Mouse (Mus musculus) lung, embryonic 14.5 days (tissue): ENCODE results near the gene Klhl3. TPM values are rescaled to one million over a fixed set of nuclear protein-coding genes. Genes with fewer than 3 reads are reported as not detected.
"Not testable (repeated sequence)": the region's sequence is repeated elsewhere in the genome, so short reads cannot be mapped to it uniquely, and the experiment has no call there.

ENCODE experiments used
- ATAC-seq: fragments of 200-750 bp; cut with Nextera tagmentation; 2 replicates; pipeline ENCODE4 v1.8.0; 2017; ENCODE audit warnings: mild to moderate bottlenecking, moderate TSS enrichment, moderate library complexity; ENCODE audit not compliant: insufficient read depth
- DNase-seq: peaks from one replicate; pipeline ENCODE4 v3.0.0-alpha.2; 2015
- H3K27ac ChIP-seq: fragments of 300-500 bp; sonication (generic); 2 replicates; pipeline ENCODE4 v1.5.1; 2014; ENCODE audit warnings: low read depth, mild to moderate bottlenecking, moderate library complexity
- H3K27me3 ChIP-seq: fragments of 300-500 bp; sonication (generic); 2 replicates; pipeline ENCODE4 v1.6.1; 2014; ENCODE audit warnings: low read length, control low read depth; ENCODE audit not compliant: insufficient read depth
- H3K36me3 ChIP-seq: fragments of 300-500 bp; sonication (generic); 2 replicates; pipeline ENCODE4 v1.6.1; 2014; ENCODE audit warnings: control low read depth; ENCODE audit not compliant: insufficient read depth
- H3K4me1 ChIP-seq: fragments of 300-500 bp; sonication (generic); 2 replicates; pipeline ENCODE4 v1.6.1; 2014; ENCODE audit warnings: antibody characterized with exemption, control low read depth; ENCODE audit not compliant: insufficient read depth
- H3K4me2 ChIP-seq: fragments of 300-500 bp; sonication (generic); 2 replicates; pipeline ENCODE4 v1.6.1; 2014; ENCODE audit warnings: mild to moderate bottlenecking
- H3K4me3 ChIP-seq: fragments of 300-500 bp; sonication (generic); 2 replicates; pipeline ENCODE4 v1.5.1; 2014; ENCODE audit warnings: low read depth, low read length
- H3K9ac ChIP-seq: fragments of 300-500 bp; sonication (generic); 2 replicates; pipeline ENCODE4 v1.6.1; 2014
- H3K9me3 ChIP-seq: fragments of 300-500 bp; sonication (generic); 2 replicates; pipeline ENCODE4 v1.6.1; 2016; ENCODE audit warnings: low read depth, low read length, control low read depth
- CTCF ChIP-seq: IDR thresholded peaks from 2 replicates; pipeline ENCODE4 v1.5.1; 2016; ENCODE audit warnings: antibody characterized with exemption, low read depth
- WGBS: fragments of 180-500 bp; shearing (Covaris S2); extraction: QIAGEN DNeasy Blood & Tissue Kit; methylation state at CpG from one replicate; pipeline ENCODE4 v1.1.7; 2014; 5-methylcytosine and 5-hydroxymethylcytosine counted together
- polyA plus RNA-seq: library from polyadenylated mRNA; unstranded; fragments of >200 nt; fragmentation: Nextera tagmentation; extraction: Ambion mirVana; gene quantifications from 2 replicates; pipeline ENCODE4 v1.2.1, GENCODE M21; 2014

Klhl3 gene
- polyA plus RNA-seq, 1 experiment from 2014 or later, result 3.9 TPM

GRCm38 (mm10) chr13:58150442-58150841 lies 37.0 kb upstream of the Klhl3 start:
- H3K4me2 ChIP-seq, result no peak overlapping the region
- no peak overlapping the region for H3K4me3 ChIP-seq
- 76% methylated on average over 11 of the region's 11 CpGs for WGBS
- H3K27me3 ChIP-seq, result no peaks in the 10 kb centered on the region
- no peak for TF ChIP-seq CTCF
- H3K4me1 ChIP-seq, result no peaks in the 10 kb centered on the region
- ATAC-seq (no peak), DNase-seq (no peak)
- H3K27ac ChIP-seq, result no peak overlapping the region
- no peaks in the 10 kb centered on the region for H3K36me3 ChIP-seq
- H3K9ac ChIP-seq, result no peak overlapping the region
- H3K9me3 ChIP-seq, result no peaks in the 10 kb centered on the region

- Histone ChIP-seq H3K27me3 (no peaks in the 10 kb centered on the region), H3K4me2 (no peak overlapping the region), H3K4me1 (no peaks in the 10 kb centered on the region), H3K9ac (no peak overlapping the region), H3K9me3 (no peaks in the 10 kb centered on the region), H3K4me3 (no peak overlapping the region), H3K36me3 (no peaks in the 10 kb centered on the region), H3K27ac (no peak overlapping the region)
- WGBS, result 66% methylated on average over 3 of the region's 3 CpGs
- TF ChIP-seq CTCF, result no peak
- DNase-seq (no peak), ATAC-seq (no peak)
Observed at GRCm38 (mm10) chr13:58149629-58150028, 36.2 kb upstream of the Klhl3 start.

DNA sequence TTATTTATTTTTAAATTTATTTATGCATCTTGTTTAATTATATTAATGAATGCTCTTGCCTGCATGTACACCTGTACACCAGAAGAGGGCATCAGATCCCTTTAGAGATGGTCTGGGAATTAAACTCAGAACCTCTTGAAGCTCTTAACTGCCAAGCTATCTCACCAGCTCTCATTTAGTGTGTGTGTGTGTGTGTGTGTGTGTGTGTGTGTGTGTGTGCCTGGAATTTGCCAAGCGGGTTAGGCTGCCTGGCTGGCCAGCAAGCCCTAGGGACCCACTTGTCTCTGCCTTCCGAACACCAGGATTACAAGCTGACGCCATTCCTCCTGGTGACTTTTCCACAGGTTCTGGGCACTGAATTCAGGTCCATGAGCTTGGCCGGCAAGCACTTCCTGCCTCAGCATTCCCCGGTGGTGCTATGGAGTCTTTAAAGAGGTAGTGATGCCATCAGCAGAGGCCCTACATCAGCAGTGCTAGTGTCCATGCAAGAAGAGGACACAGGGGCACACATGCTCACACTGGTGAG lies 35.7 kb upstream of the Klhl3 start:
- WGBS, result 35% methylated on average over 5 of the region's 5 CpGs
- H3K4me1 ChIP-seq, result no peaks in the 10 kb centered on the region
- peak overlapping the region; percentile 71 for H3K4me2 ChIP-seq
- DNase-seq, result peak; percentile 72
- no peaks in the 10 kb centered on the region for H3K9me3 ChIP-seq
- no peaks in the 10 kb centered on the region for H3K36me3 ChIP-seq
- TF ChIP-seq CTCF, result peak; percentile 63
- ATAC-seq, result peak; percentile 68
- H3K27me3 ChIP-seq, result no peaks in the 10 kb centered on the region
- H3K4me3 ChIP-seq, result peak overlapping the region; percentile 36
- H3K27ac ChIP-seq, result no peak overlapping the region
- 0 out of 2 replicates have a peak overlapping the region, but pooled peaks have one; percentile 37 for H3K9ac ChIP-seq

DNA sequence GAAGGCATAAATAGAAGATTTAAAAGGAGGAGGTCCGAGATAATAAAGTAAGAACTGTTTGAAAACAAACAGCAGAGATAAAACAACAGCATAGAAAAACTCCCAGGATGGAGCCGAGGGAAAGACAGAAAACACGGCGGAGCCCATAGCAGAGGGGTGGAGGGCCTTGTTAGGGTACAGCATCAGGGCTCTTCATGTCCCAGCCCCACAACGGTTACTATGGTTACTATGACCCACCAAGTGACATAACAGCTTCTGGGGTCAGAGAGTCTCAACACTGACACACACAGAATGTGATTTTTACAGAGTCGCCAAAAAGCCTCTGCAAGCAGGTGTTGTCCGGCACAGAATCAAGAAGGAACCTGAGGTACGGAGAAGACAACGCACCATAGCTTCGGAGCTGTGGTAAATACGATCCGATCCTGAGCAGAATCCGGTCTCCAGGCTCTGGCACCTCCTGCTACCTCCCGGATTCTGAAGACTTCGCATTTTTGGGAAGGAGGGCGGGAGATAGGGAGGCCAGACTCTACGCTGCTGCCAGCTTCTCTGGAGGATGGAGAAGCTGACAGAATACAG lies 35.0 kb upstream of the Klhl3 start:
- Histone ChIP-seq H3K27ac (peak overlapping the region; percentile 21; the same call in 1 of the 2 replicates), H3K9ac (peak overlapping the region; percentile 37), H3K4me2 (peak overlapping the region; percentile 71), H3K36me3 (no peaks in the 10 kb centered on the region), H3K4me1 (no peaks in the 10 kb centered on the region), H3K27me3 (no peaks in the 10 kb centered on the region), H3K4me3 (peak overlapping the region; percentile 36), H3K9me3 (no peaks in the 10 kb centered on the region)
- WGBS, result 1% methylated on average over 17 of the region's 17 CpGs
- no peak for TF ChIP-seq CTCF
- peak; percentile 95 for ATAC-seq
- DNase-seq, result peak; percentile 93

DNA sequence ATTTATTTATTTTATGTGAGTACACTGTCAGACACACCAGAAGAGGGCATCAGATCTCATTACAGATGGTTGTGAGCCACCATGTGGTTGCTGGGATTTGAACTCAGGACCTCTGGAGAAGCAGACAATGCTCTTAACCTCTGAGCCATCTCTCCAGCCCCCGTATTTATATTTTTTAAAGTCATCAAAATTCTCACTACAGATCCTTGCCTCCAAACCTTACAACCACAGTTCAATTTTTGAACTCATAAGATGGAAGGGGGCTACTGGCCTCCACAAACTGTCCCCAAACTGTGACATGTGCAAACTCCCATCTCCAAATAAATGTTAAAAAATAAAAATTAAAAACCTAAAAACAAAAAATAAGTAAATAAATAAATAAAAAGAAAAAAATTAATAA lies 34.4 kb upstream of the Klhl3 start:
- H3K27me3 ChIP-seq, result no peaks in the 10 kb centered on the region
- no peak overlapping the region for H3K4me2 ChIP-seq
- ATAC-seq (no peak), DNase-seq (no peak)
- no peak overlapping the region for H3K27ac ChIP-seq
- H3K9ac ChIP-seq, result no peak overlapping the region
- no peaks in the 10 kb centered on the region for H3K36me3 ChIP-seq
- no peak for TF ChIP-seq CTCF
- H3K9me3 ChIP-seq, result no peaks in the 10 kb centered on the region
- no peaks in the 10 kb centered on the region for H3K4me1 ChIP-seq
- no peak overlapping the region for H3K4me3 ChIP-seq
- 72% methylated on average over 1 of the region's 1 CpGs for WGBS

DNA sequence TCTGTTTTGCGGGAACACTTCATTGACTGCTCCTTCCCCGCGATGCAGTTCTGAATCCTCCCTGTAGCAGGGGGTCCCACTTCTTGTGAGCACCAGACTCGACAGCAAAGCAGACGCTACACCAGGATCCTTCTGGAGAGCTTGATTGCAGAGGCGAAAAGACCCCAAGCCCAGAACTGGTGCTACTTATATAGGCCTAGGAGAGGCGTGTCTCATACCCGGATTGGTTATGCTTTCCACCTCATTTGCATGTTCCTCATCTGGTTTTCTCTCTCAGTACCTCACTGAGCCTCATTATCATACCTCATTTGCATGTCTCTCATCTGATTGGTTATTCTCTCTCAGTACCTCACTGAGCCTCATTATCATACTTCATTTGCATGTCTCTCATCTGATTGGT lies 33.2 kb upstream of the Klhl3 start:
- WGBS, result 94% methylated on average over 8 of the region's 8 CpGs
- H3K4me3 ChIP-seq, ATAC-seq, H3K9me3 ChIP-seq, DNase-seq, H3K4me1 ChIP-seq, H3K27ac ChIP-seq, H3K4me2 ChIP-seq, H3K9ac ChIP-seq, H3K36me3 ChIP-seq, H3K27me3 ChIP-seq: not testable (repeated sequence)

- peaks cover 6% of the 10 kb centered on the region for H3K36me3 ChIP-seq
- no peak overlapping the region for H3K27ac ChIP-seq
- no peak overlapping the region for H3K4me3 ChIP-seq
- DNase-seq (no peak), ATAC-seq (no peak)
- H3K4me2 ChIP-seq, result no peak overlapping the region
- no peak overlapping the region for H3K9ac ChIP-seq
- H3K27me3 ChIP-seq, result no peaks in the 10 kb centered on the region
- 36% methylated on average over 3 of the region's 3 CpGs for WGBS
- no peaks in the 10 kb centered on the region for H3K9me3 ChIP-seq
- no peak for TF ChIP-seq CTCF
- H3K4me1 ChIP-seq, result no peaks in the 10 kb centered on the region
Observed at GRCm38 (mm10) chr13:58131692-58132091, 18.3 kb upstream of the Klhl3 start.
